9 mouse cellular contexts compared by ENCODE assay signal in genomic region chr11:94874155-94874561, GRCm38 (mm10).
DNase-seq lines count a peak whose midpoint lies in the region; ATAC-seq and TF ChIP-seq lines count a peak whose summit lies in the region.
"Had no signal": no experiment of that assay in that cellular context is flagged by ENCODE, and none has a peak within 500 bp of the region (broad histone marks: within the 10 kb centered on the region; RNA-seq: fewer than 3 reads in every experiment).

No protein-coding gene starts in this region.

- no peaks in the 10 kb centered on the region for H3K36me3 ChIP-seq in midbrain, embryonic 16.5 days (ENCODE audit: control insufficient read depth, insufficient read depth, low read length)
- H3K36me3 ChIP-seq in midbrain, embryonic 10.5 days, result no peaks in the 10 kb centered on the region
- no peaks in the 10 kb centered on the region for H3K36me3 ChIP-seq in hindbrain, postnatal 0 days (ENCODE audit: insufficient read depth, low read length)
- no peaks in the 10 kb centered on the region for H3K36me3 ChIP-seq in stomach, embryonic 15.5 days

- DNase-seq in midbrain, embryonic 10.5 days (ENCODE audit: low spot score), result no peak
- peak; percentile 55 for DNase-seq in gastrocnemius, postnatal 10 days
- DNase-seq in hindbrain, postnatal 0 days (ENCODE audit: low spot score), result no peak
- no peak for DNase-seq in ovary, postnatal 10 days (ENCODE audit: low spot score)
- DNase-seq in cerebellum, postnatal 4 days (ENCODE audit: low spot score in 2 of 2), result no peak

- no peaks in the 10 kb centered on the region for H3K9me3 ChIP-seq in midbrain, embryonic 16.5 days (replicated peaks; ENCODE audit: control insufficient read depth, low read length, poor library complexity, severe bottlenecking)
- H3K9me3 ChIP-seq in midbrain, embryonic 10.5 days (replicated peaks), result no peaks in the 10 kb centered on the region
- H3K9me3 ChIP-seq in hindbrain, postnatal 0 days (ENCODE audit: low read length), result no peaks in the 10 kb centered on the region
- no peaks in the 10 kb centered on the region for H3K9me3 ChIP-seq in stomach, embryonic 15.5 days

- no peak overlapping the region for H3K4me2 ChIP-seq in midbrain, embryonic 16.5 days (ENCODE audit: low read length)
- H3K4me2 ChIP-seq in hindbrain, postnatal 0 days (ENCODE audit: low read depth, low read length), result no peak overlapping the region
- H3K4me2 ChIP-seq in stomach, embryonic 15.5 days, result peak overlapping the region; percentile 44

- TF ChIP-seq CTCF in hindbrain, postnatal 0 days (IDR thresholded peaks at IDR 0.05; ENCODE audit: low read depth), result no peak

- WGBS in midbrain, embryonic 16.5 days, result 12% methylated on average over 7 of the region's 7 CpGs
- WGBS in midbrain, embryonic 10.5 days, result 10% methylated on average over 7 of the region's 7 CpGs
- 17% methylated on average over 7 of the region's 7 CpGs for WGBS in hindbrain, postnatal 0 days
- WGBS in stomach, embryonic 15.5 days, result 9% methylated on average over 6 of the region's 7 CpGs

- H3K4me1 ChIP-seq in midbrain, embryonic 16.5 days (ENCODE audit: control insufficient read depth, insufficient read depth, low read length), result peaks cover 12% of the 10 kb centered on the region
- peaks cover 20% of the 10 kb centered on the region for H3K4me1 ChIP-seq in midbrain, embryonic 10.5 days
- H3K4me1 ChIP-seq in hindbrain, postnatal 0 days (ENCODE audit: insufficient read depth, low read length), result peaks cover 7% of the 10 kb centered on the region; the same call in 1 of the 2 replicates
- H3K4me1 ChIP-seq in stomach, embryonic 15.5 days, result peaks cover 30% of the 10 kb centered on the region

- peaks cover 9% of the 10 kb centered on the region for H3K27me3 ChIP-seq in midbrain, embryonic 16.5 days (ENCODE audit: control insufficient read depth, insufficient read depth, low read depth, low read length)
- H3K27me3 ChIP-seq in midbrain, embryonic 10.5 days (ENCODE audit: low read depth, poor library complexity, severe bottlenecking), result peaks cover 76% of the 10 kb centered on the region
- no peaks in the 10 kb centered on the region; the same call in 1 of the 2 replicates for H3K27me3 ChIP-seq in hindbrain, postnatal 0 days (ENCODE audit: insufficient read depth, low read length)
- no peaks in the 10 kb centered on the region for H3K27me3 ChIP-seq in stomach, embryonic 15.5 days (replicated peaks)
- H3K27me3 ChIP-seq: Patski had no signal

- no peak overlapping the region for H3K27ac ChIP-seq in midbrain, embryonic 16.5 days (ENCODE audit: low read length)
- H3K27ac ChIP-seq in midbrain, embryonic 10.5 days (replicated peaks), result no peak overlapping the region; the same call in 1 of the 2 replicates
- H3K27ac ChIP-seq in hindbrain, postnatal 0 days, result no peak overlapping the region
- H3K27ac ChIP-seq in stomach, embryonic 15.5 days, result peak overlapping the region; percentile 95

- H3K9ac ChIP-seq in midbrain, embryonic 16.5 days (ENCODE audit: low read depth, low read length), result no peak overlapping the region
- no peak overlapping the region for H3K9ac ChIP-seq in hindbrain, postnatal 0 days (replicated peaks; ENCODE audit: low read length)
- H3K9ac ChIP-seq in stomach, embryonic 15.5 days, result peak overlapping the region; percentile 0; the same call in 1 of the 2 replicates

- H3K4me3 ChIP-seq in midbrain, embryonic 16.5 days (ENCODE audit: low read depth, low read length), result no peak overlapping the region
- H3K4me3 ChIP-seq in midbrain, embryonic 10.5 days, result no peak overlapping the region
- no peak overlapping the region for H3K4me3 ChIP-seq in hindbrain, postnatal 0 days (ENCODE audit: low read length)
- peak overlapping the region; percentile 26 for H3K4me3 ChIP-seq in stomach, embryonic 15.5 days (replicated peaks)

- ATAC-seq in midbrain, embryonic 16.5 days, result peak; percentile 3; the same call in 1 of the 2 replicates
- ATAC-seq in hindbrain, postnatal 0 days, result peak; percentile 24; the same call in 1 of the 2 replicates
- peak; percentile 44 for ATAC-seq in stomach, embryonic 15.5 days (ENCODE audit: insufficient read depth, low FRiP score, low read depth)
- ATAC-seq in granulocyte monocyte progenitor cell, adult 5-6 weeks (replicated peaks; ENCODE audit: poor library complexity, severe bottlenecking), result no peak
- ATAC-seq: Patski had no signal
